Comparison of ENCODE assay signal across 9 mouse cellular contexts in genomic region chr5:148488891-148489723, GRCm38 (mm10).
DNase-seq lines count a peak whose midpoint lies in the region; ATAC-seq lines count a peak whose summit lies in the region.
"Had no signal": no experiment of that assay in that cellular context is flagged by ENCODE, and none has a peak within 500 bp of the region (broad histone marks: within the 10 kb centered on the region; RNA-seq: fewer than 3 reads in every experiment).

No protein-coding gene starts in this region.

- no peak overlapping the region for H3K9ac ChIP-seq in embryonic facial prominence, embryonic 14.5 days (ENCODE audit: low read depth, low read length)
- H3K9ac ChIP-seq: liver, embryonic 14.5 days had no signal

- no peaks in the 10 kb centered on the region for H3K9me3 ChIP-seq in embryonic facial prominence, embryonic 14.5 days (ENCODE audit: control insufficient read depth, low read length)

- peaks cover 6% of the 10 kb centered on the region; the same call in 1 of the 2 replicates for H3K4me1 ChIP-seq in embryonic facial prominence, embryonic 14.5 days (ENCODE audit: control insufficient read depth, insufficient read depth, low read length)

- peak overlapping the region; percentile 30 for H3K27ac ChIP-seq in embryonic facial prominence, embryonic 14.5 days (replicated peaks; ENCODE audit: low read depth, low read length)
- H3K27ac ChIP-seq: liver, embryonic 14.5 days had no signal

- no peak for DNase-seq in frontal cortex, postnatal 36 days (ENCODE audit: low spot score in 2 of 2)
- DNase-seq in spleen, adult 12 weeks (ENCODE audit: low spot score): peak; percentile 50
- DNase-seq in spleen, postnatal 14 days (ENCODE audit: low spot score in 2 of 2): no peak
- DNase-seq in embryonic facial prominence, embryonic 14.5 days (ENCODE audit: low spot score): peak; percentile 47
- DNase-seq in lung, postnatal 25 days (ENCODE audit: low spot score): peak; percentile 58
- no peak for DNase-seq in left cerebral cortex, postnatal 14 days (ENCODE audit: low spot score in 2 of 2)

- H3K4me2 ChIP-seq in embryonic facial prominence, embryonic 14.5 days (ENCODE audit: low read depth, low read length): peak overlapping the region; percentile 15; the same call in 1 of the 2 replicates

- peak; percentile 74 for ATAC-seq in frontal cortex, adult (ENCODE audit: low TSS enrichment)
- peak; percentile 60 for ATAC-seq in embryonic facial prominence, embryonic 14.5 days (ENCODE audit: low read depth)
- no peak for ATAC-seq in erythroid progenitor cell, adult 5-6 weeks (replicated peaks; ENCODE audit: low FRiP score, poor library complexity, severe bottlenecking)

- no peak overlapping the region for H3K4me3 ChIP-seq in embryonic facial prominence, embryonic 14.5 days (ENCODE audit: low read depth, low read length)

- no peaks in the 10 kb centered on the region for H3K36me3 ChIP-seq in embryonic facial prominence, embryonic 14.5 days (ENCODE audit: control insufficient read depth, insufficient read depth, low read length)

- intact Hi-C loops in left cerebral cortex, postnatal 14 days (cut with DNase I): no loop called here

- 67% methylated on average over 13 of the region's 13 CpGs for whole genome bisulfite sequencing in embryonic facial prominence, embryonic 14.5 days

- H3K27me3 ChIP-seq in embryonic facial prominence, embryonic 14.5 days (replicated peaks; ENCODE audit: control insufficient read depth, insufficient read depth, low read length): no peaks in the 10 kb centered on the region

Comparison
In these comparisons a context has a peak if more than half of its experiments do, and no peak if none do; other contexts are left out.
1. DNase-seq: peak in spleen, adult 12 weeks (single experiment), embryonic facial prominence, embryonic 14.5 days (single experiment) and lung, postnatal 25 days (single experiment); none in frontal cortex, postnatal 36 days (0 of 2), spleen, postnatal 14 days (0 of 2) and left cerebral cortex, postnatal 14 days (0 of 2).